Mouse (Mus musculus) hindbrain, postnatal 0 days (tissue): ENCODE data around the gene Arid1a. TPM values are rescaled to one million over a fixed set of nuclear protein-coding genes. Genes with fewer than 3 reads are reported as not detected.
A peak's percentile ranks its signal among the peaks of the same experiment; 100 is the strongest.

Experiments used
- ATAC-seq: fragments of 200-750 bp; cut with Nextera tagmentation; 2 replicates; pipeline ENCODE4 v1.8.0; 2017; ENCODE audit warnings: mild to moderate bottlenecking, moderate TSS enrichment, moderate library complexity
- DNase-seq: peaks from one replicate; pipeline ENCODE4 v3.0.0-alpha.2; 2015; ENCODE audit warnings: low spot score
- H3K27ac ChIP-seq: fragments of 300-500 bp; sonication (generic); 2 replicates; pipeline ENCODE4 v1.5.1; 2014; ENCODE audit warnings: mild to moderate bottlenecking
- H3K27me3 ChIP-seq: fragments of 300-500 bp; sonication (generic); 2 replicates; pipeline ENCODE4 v1.6.1; 2014; ENCODE audit warnings: low read length, mixed read lengths; ENCODE audit not compliant: insufficient read depth
- H3K36me3 ChIP-seq: fragments of 300-500 bp; sonication (generic); 2 replicates; pipeline ENCODE4 v1.6.1; 2014; ENCODE audit warnings: low read length, mixed read lengths; ENCODE audit not compliant: insufficient read depth
- H3K4me1 ChIP-seq: fragments of 300-500 bp; sonication (generic); 2 replicates; pipeline ENCODE4 v1.6.1; 2014; ENCODE audit warnings: antibody characterized with exemption, low read length, mixed read lengths; ENCODE audit not compliant: insufficient read depth
- H3K4me2 ChIP-seq: fragments of 300-500 bp; sonication (generic); 2 replicates; pipeline ENCODE4 v1.6.1; 2014; ENCODE audit warnings: low read depth, mild to moderate bottlenecking, low read length, moderate library complexity, mixed read lengths
- H3K4me3 ChIP-seq: fragments of 300-500 bp; sonication (generic); 2 replicates; pipeline ENCODE4 v1.5.1; 2014; ENCODE audit warnings: low read length
- H3K9ac ChIP-seq: fragments of 300-500 bp; sonication (generic); replicated peaks from 2 replicates; pipeline ENCODE4 v1.6.1; 2014; ENCODE audit warnings: mild to moderate bottlenecking, low read length, moderate library complexity, mixed read lengths
- H3K9me3 ChIP-seq: fragments of 300-500 bp; sonication (generic); 2 replicates; pipeline ENCODE4 v1.6.1; 2016; ENCODE audit warnings: low read length, mixed read lengths
- CTCF ChIP-seq: IDR thresholded peaks from 2 replicates; pipeline ENCODE4 v1.5.1; 2016; ENCODE audit warnings: antibody characterized with exemption, control low read depth, low read depth
- WGBS: fragments of 180-500 bp; shearing (Covaris S2); extraction: QIAGEN DNeasy Blood & Tissue Kit; methylation state at CpG from one replicate; pipeline ENCODE4 v1.1.7; 2014; 5-methylcytosine and 5-hydroxymethylcytosine counted together
- polyA plus RNA-seq: library from polyadenylated mRNA; unstranded; fragments of >200 nt; fragmentation: Nextera tagmentation; extraction: Ambion mirVana; gene quantifications from 2 replicates; pipeline ENCODE4 v1.2.1, GENCODE M21; 2015
- total RNA-seq: library from RNA; depleted of rRNA; stranded (reverse); fragments of >200 nt; gene quantifications from 2 replicates; pipeline ENCODE4 v1.2.3, GENCODE M21; 2014

Arid1a gene
- total and polyA plus RNA-seq, 2 experiments from 2014 or later, result 17.6 to 54.1 TPM

GRCm38 (mm10) chr4:133660193-133661155 lies 96.1 kb downstream of the Arid1a start:
- DNase-seq (peak; percentile 95), ATAC-seq (peak; percentile 91)
- Histone ChIP-seq H3K27ac (peak overlapping the region; percentile 77), H3K9me3 (no peaks in the 10 kb centered on the region), H3K4me3 (0 out of 2 replicates have a peak overlapping the region, but pooled peaks have one; percentile 2), H3K4me2 (peak overlapping the region; percentile 47), H3K4me1 (peaks cover 28% of the 10 kb centered on the region), H3K9ac (peak overlapping the region; percentile 10; the same call in 1 of the 2 replicates), H3K27me3 (no peaks in the 10 kb centered on the region), H3K36me3 (no peaks in the 10 kb centered on the region)
- no peak for TF ChIP-seq CTCF
- 13% methylated on average over 10 of the region's 10 CpGs for WGBS

GRCm38 (mm10) chr4:133659497-133660192 lies 96.9 kb downstream of the Arid1a start:
- Histone ChIP-seq H3K9ac (peak overlapping the region; percentile 10; the same call in 1 of the 2 replicates), H3K4me3 (no peak overlapping the region), H3K4me1 (peaks cover 24% of the 10 kb centered on the region), H3K4me2 (peak overlapping the region; percentile 47), H3K36me3 (no peaks in the 10 kb centered on the region), H3K27ac (peak overlapping the region; percentile 77), H3K27me3 (no peaks in the 10 kb centered on the region), H3K9me3 (no peaks in the 10 kb centered on the region)
- no peak for ATAC-seq
- no peak for DNase-seq
- no peak for TF ChIP-seq CTCF
- WGBS, result 16% methylated on average over 15 of the region's 15 CpGs

GRCm38 (mm10) chr4:133658729-133659128 lies 97.8 kb downstream of the Arid1a start:
- Histone ChIP-seq H3K4me3 (no peak overlapping the region), H3K9ac (no peak overlapping the region), H3K9me3 (no peaks in the 10 kb centered on the region), H3K27ac (no peak overlapping the region), H3K4me1 (peaks cover 21% of the 10 kb centered on the region), H3K36me3 (no peaks in the 10 kb centered on the region), H3K27me3 (no peaks in the 10 kb centered on the region), H3K4me2 (no peak overlapping the region)
- ATAC-seq, result no peak
- DNase-seq, result no peak
- 48% methylated on average over 2 of the region's 2 CpGs for WGBS
- TF ChIP-seq CTCF, result no peak

GRCm38 (mm10) chr4:133657829-133658458 lies 98.6 kb downstream of the Arid1a start:
- no peak for ATAC-seq
- H3K4me2 ChIP-seq, result no peak overlapping the region
- no peak overlapping the region for H3K9ac ChIP-seq
- no peak for TF ChIP-seq CTCF
- H3K27ac ChIP-seq, result no peak overlapping the region
- no peak overlapping the region for H3K4me3 ChIP-seq
- peaks cover 21% of the 10 kb centered on the region for H3K4me1 ChIP-seq
- H3K27me3 ChIP-seq, result no peaks in the 10 kb centered on the region
- H3K36me3 ChIP-seq, result no peaks in the 10 kb centered on the region
- 34% methylated on average over 5 of the region's 5 CpGs for WGBS
- no peak for DNase-seq
- H3K9me3 ChIP-seq, result no peaks in the 10 kb centered on the region

- no peak overlapping the region for H3K4me3 ChIP-seq
- no peaks in the 10 kb centered on the region for H3K27me3 ChIP-seq
- H3K4me1 ChIP-seq, result peaks cover 21% of the 10 kb centered on the region
- no peak for ATAC-seq
- no peak overlapping the region for H3K27ac ChIP-seq
- WGBS, result 27% methylated on average over 4 of the region's 4 CpGs
- no peak overlapping the region for H3K4me2 ChIP-seq
- no peak for DNase-seq
- no peak for TF ChIP-seq CTCF
- H3K9ac ChIP-seq, result no peak overlapping the region
- no peaks in the 10 kb centered on the region for H3K9me3 ChIP-seq
- no peaks in the 10 kb centered on the region for H3K36me3 ChIP-seq
These were observed 99.6 kb downstream of the Arid1a start for GRCm38 (mm10) chr4:133656997-133657396.

- Histone ChIP-seq H3K4me1 (peaks cover 21% of the 10 kb centered on the region), H3K9ac (no peak overlapping the region), H3K9me3 (no peaks in the 10 kb centered on the region), H3K27me3 (no peaks in the 10 kb centered on the region), H3K4me2 (no peak overlapping the region), H3K4me3 (no peak overlapping the region), H3K36me3 (no peaks in the 10 kb centered on the region), H3K27ac (no peak overlapping the region)
- no peak for TF ChIP-seq CTCF
- DNase-seq (no peak), ATAC-seq (no peak)
- 65% methylated on average over 4 of the region's 4 CpGs for WGBS
These were observed 100.3 kb downstream of the Arid1a start for GRCm38 (mm10) chr4:133656294-133656693.
